Mouse (Mus musculus) embryo, embryonic 9.5 days (tissue): ENCODE measurements around the gene Ina.
A peak's percentile ranks its signal among the peaks of the same experiment; 100 is the strongest.

Experiments
- DNase-seq: peaks from one replicate; pipeline ENCODE4 v3.0.0-alpha.2; 2017; ENCODE audit errors: extremely low spot score

Ina gene

GRCm38 (mm10) chr19:47014159-47014446, 395 bp upstream of the Ina start:
- no peak for DNase-seq

GRCm38 (mm10) chr19:47015396-47015795, 898 bp downstream of the Ina start:
- no peak for DNase-seq

- no peak for DNase-seq
Observed at GRCm38 (mm10) chr19:47015965-47016364, 1.5 kb downstream of the Ina start.

- DNase-seq = peak; percentile 75
Observed at GRCm38 (mm10) chr19:47016487-47016886, 2.0 kb downstream of the Ina start.

GRCm38 (mm10) chr19:47017831-47018230, 3.3 kb downstream of the Ina start:
- DNase-seq = no peak

GRCm38 (mm10) chr19:47018330-47018729, 3.8 kb downstream of the Ina start:
- DNase-seq = no peak

GRCm38 (mm10) chr19:47019326-47019725, 4.8 kb downstream of the Ina start:
- peak; percentile 37 for DNase-seq

GRCm38 (mm10) chr19:47022709-47023108, 8.2 kb downstream of the Ina start:
- DNase-seq = no peak

- DNase-seq = no peak
Observed at GRCm38 (mm10) chr19:47023546-47023945, 9.0 kb downstream of the Ina start.

- DNase-seq = no peak
Observed at GRCm38 (mm10) chr19:47024954-47025353, 10.5 kb downstream of the Ina start.

- DNase-seq = no peak
Observed at GRCm38 (mm10) chr19:47026513-47026912, 12.0 kb downstream of the Ina start.

- DNase-seq = no peak
Observed at GRCm38 (mm10) chr19:47029796-47030195, 15.3 kb downstream of the Ina start.

- DNase-seq = no peak
Observed at GRCm38 (mm10) chr19:47031770-47032169, 17.3 kb downstream of the Ina start.

- no peak for DNase-seq
Observed at GRCm38 (mm10) chr19:47034916-47035315, 20.4 kb downstream of the Ina start.

GRCm38 (mm10) chr19:47036596-47036995, 22.1 kb downstream of the Ina start:
- no peak for DNase-seq

GRCm38 (mm10) chr19:47040720-47041473, 26.4 kb downstream of the Ina start:
- DNase-seq = no peak

GRCm38 (mm10) chr19:47043608-47044007, 29.1 kb downstream of the Ina start:
- DNase-seq = no peak

- DNase-seq = no peak
Observed at GRCm38 (mm10) chr19:47046343-47046742, 31.8 kb downstream of the Ina start.

- DNase-seq = no peak
Observed at GRCm38 (mm10) chr19:47047236-47047833, 32.8 kb downstream of the Ina start.

- no peak for DNase-seq
Observed at GRCm38 (mm10) chr19:47049061-47049460, 34.6 kb downstream of the Ina start.

GRCm38 (mm10) chr19:47049840-47050239, 35.3 kb downstream of the Ina start:
- no peak for DNase-seq

GRCm38 (mm10) chr19:47050271-47051032, 36.0 kb downstream of the Ina start, which contains the start of gene Pcgf6:
TSS of gene Pcgf6 (minus strand) at chr19:47050906.
- DNase-seq = peak; percentile 87

- no peak for DNase-seq
Observed at GRCm38 (mm10) chr19:47052927-47053326, 38.4 kb downstream of the Ina start.
